Mouse (Mus musculus) ES-E14 (cell line): ENCODE results near the gene Vps41.

Experiments used
- CHD2 ChIP-seq: IDR thresholded peaks from 2 replicates; pipeline ENCODE4 v1.6.1; 2014; ENCODE audit warnings: mild to moderate bottlenecking, low read depth, low read length, inconsistent platforms
- MAFK ChIP-seq: IDR thresholded peaks from 2 replicates; pipeline ENCODE4 v1.6.1; 2014; ENCODE audit warnings: mild to moderate bottlenecking, low read depth, low read length, inconsistent platforms; ENCODE audit not compliant: insufficient read depth
- ZC3H11A ChIP-seq: IDR thresholded peaks from 2 replicates; pipeline ENCODE4 v1.6.1; 2012; ENCODE audit warnings: low read depth, mild to moderate bottlenecking, inconsistent platforms, low read length, borderline replicate concordance

- TF ChIP-seq CHD2 (no peak), MAFK (no peak), ZC3H11A (no peak)
These were observed 74.6 kb downstream of the Vps41 start for GRCm38 (mm10) chr13:18791724-18792123.
